Mouse (Mus musculus) E14TG2a.4 (cell line): Measurements from ENCODE around the gene Cryba4.

Source experiments
- H3K27me3 ChIP-seq: 2 replicates; pipeline ENCODE4 v1.6.1; 2014; ENCODE audit warnings: low read length, control low read depth; ENCODE audit not compliant: insufficient read depth
- H3K36me3 ChIP-seq: 2 replicates; pipeline ENCODE4 v1.6.1; 2014; ENCODE audit warnings: low read length, control low read depth; ENCODE audit not compliant: insufficient read depth
- H3K4me1 ChIP-seq: replicated peaks from 2 replicates; pipeline ENCODE4 v1.6.1; 2014; ENCODE audit warnings: low read depth, low read length, control low read depth
- H3K4me3 ChIP-seq: replicated peaks from 2 replicates; pipeline ENCODE4 v1.5.1; 2014; ENCODE audit warnings: mild to moderate bottlenecking, low read length
- H3K9me3 ChIP-seq: 2 replicates; pipeline ENCODE4 v1.6.1; 2014; ENCODE audit warnings: low read length, control low read depth
- CTCF ChIP-seq: conservative IDR thresholded peaks from 2 replicates; pipeline ENCODE4 v1.5.1; 2014; ENCODE audit warnings: low read length
- NANOG ChIP-seq: IDR thresholded peaks from 2 replicates; pipeline ENCODE4 v1.6.1; 2014; ENCODE audit warnings: borderline replicate concordance, low read length, mixed read lengths
- POU5F1 ChIP-seq: IDR thresholded peaks from 2 replicates; pipeline ENCODE4 v1.6.1; 2014; ENCODE audit warnings: low read length, borderline replicate concordance

Gene Cryba4

GRCm38 (mm10) chr5:112265515-112265914 lies 13.2 kb upstream of the Cryba4 start:
- TF ChIP-seq CTCF (no peak), NANOG (no peak), POU5F1 (no peak)

DNA sequence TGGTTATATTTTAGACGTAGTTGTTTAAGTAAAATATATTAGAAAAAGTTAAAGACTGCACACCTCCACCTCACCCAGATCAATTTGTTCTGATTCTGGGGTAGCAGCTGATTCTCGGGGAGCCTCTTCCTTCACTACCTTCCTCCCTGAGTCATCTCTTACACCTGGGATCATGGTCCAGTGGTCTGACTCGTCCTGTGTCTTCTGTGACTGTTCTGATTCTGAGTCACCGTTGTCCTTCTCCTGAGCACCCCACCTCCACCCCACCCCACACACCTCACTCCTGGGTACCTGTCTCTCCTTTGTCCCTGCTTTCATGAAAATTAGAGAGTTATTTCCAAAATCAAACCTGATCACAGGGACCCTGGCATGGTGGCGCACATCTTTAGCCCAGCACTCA lies 12.8 kb upstream of the Cryba4 start:
- H3K36me3 ChIP-seq = no peaks in the 10 kb centered on the region
- peaks cover 25% of the 10 kb centered on the region for H3K4me1 ChIP-seq
- H3K9me3 ChIP-seq = no peaks in the 10 kb centered on the region
- no peak for TF ChIP-seq CTCF
- TF ChIP-seq NANOG = no peak
- no peak for TF ChIP-seq POU5F1
- H3K4me3 ChIP-seq = 0 out of 2 replicates have a peak overlapping the region, but pooled peaks have one; percentile 67
- H3K27me3 ChIP-seq = peaks cover 70% of the 10 kb centered on the region

More at GRCm38 (mm10) chr5:112265515-112265914, 13.2 kb upstream of the Cryba4 start:
- H3K36me3 ChIP-seq = no peaks in the 10 kb centered on the region
- peak overlapping the region; percentile 67 for H3K4me3 ChIP-seq
- peaks cover 70% of the 10 kb centered on the region for H3K27me3 ChIP-seq
- no peaks in the 10 kb centered on the region for H3K9me3 ChIP-seq
- H3K4me1 ChIP-seq = peaks cover 25% of the 10 kb centered on the region

- H3K9me3 ChIP-seq = no peaks in the 10 kb centered on the region
- H3K4me1 ChIP-seq = peaks cover 19% of the 10 kb centered on the region
- H3K36me3 ChIP-seq = no peaks in the 10 kb centered on the region
- H3K27me3 ChIP-seq = peaks cover 72% of the 10 kb centered on the region
- TF ChIP-seq POU5F1 = no peak
- no peak for TF ChIP-seq CTCF
- no peak for TF ChIP-seq NANOG
- no peak overlapping the region for H3K4me3 ChIP-seq
These were observed 11.8 kb upstream of the Cryba4 start for GRCm38 (mm10) chr5:112264099-112264498.

DNA sequence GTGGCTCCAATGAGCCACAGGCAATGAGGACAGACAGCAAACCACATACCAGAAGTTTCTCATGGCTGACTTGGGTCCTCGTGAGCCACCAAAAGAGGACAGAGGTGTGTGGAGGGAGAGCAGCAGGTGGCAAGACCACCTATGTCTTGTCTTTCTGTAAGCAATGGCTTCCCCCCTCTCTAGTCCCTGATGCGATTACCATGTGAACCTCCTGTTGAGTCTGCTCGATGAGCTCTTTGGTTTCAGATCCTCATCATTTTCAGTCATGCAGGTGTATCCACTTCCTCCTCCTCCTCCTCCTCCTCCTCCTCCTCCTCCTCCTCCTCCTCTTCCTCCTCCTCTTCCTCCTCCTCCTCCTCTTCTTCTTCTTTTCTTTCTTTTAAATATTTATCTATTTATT lies 8.5 kb upstream of the Cryba4 start:
- Histone ChIP-seq H3K27me3 (peaks cover 59% of the 10 kb centered on the region), H3K9me3 (no peaks in the 10 kb centered on the region), H3K4me1 (peaks cover 16% of the 10 kb centered on the region), H3K36me3 (no peaks in the 10 kb centered on the region), H3K4me3 (no peak overlapping the region)
- TF ChIP-seq POU5F1 (no peak), NANOG (no peak), CTCF (no peak)

DNA sequence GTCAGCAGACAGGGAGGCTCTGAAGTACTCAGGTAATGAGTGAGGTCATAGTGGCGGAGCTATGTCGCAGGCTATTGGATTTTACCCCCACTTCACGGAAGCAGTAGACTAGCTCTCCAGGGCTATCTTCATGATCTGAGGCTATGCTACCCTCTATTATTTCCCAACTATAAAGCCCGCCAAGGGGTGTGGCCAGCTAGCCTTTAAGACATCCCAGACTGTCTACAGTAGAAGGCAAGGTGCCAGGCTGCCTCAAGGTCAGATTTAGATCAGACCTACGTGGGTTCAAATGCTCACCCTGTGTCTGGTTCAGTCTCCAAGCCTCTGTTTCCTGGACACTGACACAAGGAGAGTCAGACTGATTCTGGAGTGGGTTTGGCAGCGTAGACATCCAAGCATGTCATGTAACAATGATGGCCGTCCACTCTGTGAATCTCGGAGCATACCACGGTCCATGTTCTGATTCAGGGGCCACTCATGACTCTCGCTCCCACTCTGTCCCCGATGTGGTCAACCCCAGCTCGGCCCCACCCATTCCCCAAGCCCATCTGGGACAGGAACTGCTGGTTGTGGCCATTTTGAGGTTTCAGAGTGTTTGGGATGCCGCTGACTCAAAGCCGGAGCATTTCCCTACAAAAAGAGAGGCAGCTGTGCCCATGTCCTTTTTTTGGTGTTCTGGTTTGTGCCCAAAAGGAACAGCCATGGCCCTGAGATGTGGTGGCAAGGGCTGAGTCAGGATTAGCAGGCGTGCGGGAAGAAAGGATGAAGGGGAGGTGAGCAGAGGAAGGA lies 7.7 kb upstream of the Cryba4 start:
- H3K4me3 ChIP-seq = no peak overlapping the region
- H3K4me1 ChIP-seq = peaks cover 9% of the 10 kb centered on the region
- no peaks in the 10 kb centered on the region for H3K9me3 ChIP-seq
- H3K36me3 ChIP-seq = no peaks in the 10 kb centered on the region
- peaks cover 62% of the 10 kb centered on the region for H3K27me3 ChIP-seq
- TF ChIP-seq POU5F1 (no peak), NANOG (no peak), CTCF (no peak)

- H3K9me3 ChIP-seq = no peaks in the 10 kb centered on the region
- peaks cover 50% of the 10 kb centered on the region for H3K27me3 ChIP-seq
- H3K36me3 ChIP-seq = no peaks in the 10 kb centered on the region
- H3K4me3 ChIP-seq = no peak overlapping the region
- no peak for TF ChIP-seq NANOG
- H3K4me1 ChIP-seq = peaks cover 26% of the 10 kb centered on the region
These were observed 5.6 kb upstream of the Cryba4 start for GRCm38 (mm10) chr5:112257896-112258295.

DNA sequence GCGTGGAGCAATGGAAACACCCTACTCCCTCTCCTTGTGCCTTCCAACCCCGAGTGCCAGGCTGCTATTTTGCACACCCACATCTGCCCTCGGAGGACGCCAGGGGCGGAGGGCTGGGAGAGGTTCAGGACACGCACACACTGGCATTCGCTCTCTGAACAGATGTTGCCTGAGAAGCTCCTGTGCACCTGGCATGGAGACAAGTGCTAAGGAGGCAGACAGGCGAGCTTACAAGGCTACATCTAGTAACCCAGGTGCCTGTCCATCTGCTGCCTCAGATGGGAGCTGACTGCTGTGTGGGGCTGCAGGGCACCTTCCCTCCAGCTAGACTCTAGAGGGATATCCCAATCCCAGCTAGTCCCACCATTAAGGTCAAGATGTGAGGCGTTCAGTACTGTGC lies 4.1 kb upstream of the Cryba4 start:
- Histone ChIP-seq H3K36me3 (no peaks in the 10 kb centered on the region), H3K9me3 (no peaks in the 10 kb centered on the region), H3K27me3 (peaks cover 41% of the 10 kb centered on the region), H3K4me1 (peaks cover 37% of the 10 kb centered on the region), H3K4me3 (no peak overlapping the region)
- no peak for TF ChIP-seq NANOG
- TF ChIP-seq CTCF = no peak
- no peak for TF ChIP-seq POU5F1

GRCm38 (mm10) chr5:112255426-112255825 lies 3.1 kb upstream of the Cryba4 start, which contains the start of gene Crybb1:
TSS of gene Crybb1 (plus strand) at chr5:112255815.
- TF ChIP-seq CTCF (no peak), POU5F1 (no peak), NANOG (no peak)
- Histone ChIP-seq H3K36me3 (no peaks in the 10 kb centered on the region), H3K9me3 (no peaks in the 10 kb centered on the region), H3K4me1 (peaks cover 40% of the 10 kb centered on the region), H3K4me3 (no peak within 1 kb of the TSS), H3K27me3 (peaks cover 37% of the 10 kb centered on the region)

- no peaks in the 10 kb centered on the region for H3K36me3 ChIP-seq
- TF ChIP-seq CTCF = no peak
- no peak for TF ChIP-seq NANOG
- TF ChIP-seq POU5F1 = no peak
- H3K4me1 ChIP-seq = peaks cover 40% of the 10 kb centered on the region
- no peak overlapping the region for H3K4me3 ChIP-seq
- peaks cover 26% of the 10 kb centered on the region for H3K27me3 ChIP-seq
- H3K9me3 ChIP-seq = no peaks in the 10 kb centered on the region
These were observed 2.0 kb upstream of the Cryba4 start for GRCm38 (mm10) chr5:112254282-112254806.
